Mouse (Mus musculus) gastrocnemius, adult 2 months (tissue): ENCODE results near the gene Sephs2. TPM values are rescaled to one million over a fixed set of nuclear protein-coding genes. Genes with fewer than 3 reads are reported as not detected.

ENCODE experiments used
- DNase-seq: peaks from one replicate; pipeline ENCODE4 v3.0.0; 2022
- H3K27ac ChIP-seq: fragments of 200-600 bp; 2 replicates; pipeline ENCODE4 v1.8.1; 2022; ENCODE audit warnings: mild to moderate bottlenecking
- H3K4me3 ChIP-seq: fragments of 200-600 bp; 2 replicates; pipeline ENCODE4 v1.8.1; 2022; ENCODE audit warnings: mild to moderate bottlenecking, moderate library complexity
- CTCF ChIP-seq: fragments of 200-600 bp; IDR thresholded peaks from 2 replicates; pipeline ENCODE4 v1.8.1; 2022; ENCODE audit warnings: antibody characterized with exemption, mild to moderate bottlenecking, moderate library complexity
- intact Hi-C: fragments of 180-260 bp; cut with DNase I; formaldehyde crosslinking; loops from one replicate; pipeline ENCODE4 v1.15.1; 2025
- total RNA-seq, 2 experiments: library from RNA; stranded (reverse); gene quantifications; 2 replicates each; pipeline ENCODE4 v1.2.3; 2021

Sephs2 gene
- total RNA-seq, 2 experiments from 2014 or later, result 30.1 to 36.3 TPM

GRCm38 (mm10) chr7:127223515-127224478, 50.1 kb downstream of the Sephs2 start:
- no peak for TF ChIP-seq CTCF
- no peak for DNase-seq

GRCm38 (mm10) chr7:127223106-127223505, 50.7 kb downstream of the Sephs2 start:
- DNase-seq, result no peak
- Histone ChIP-seq H3K27ac (no peak overlapping the region), H3K4me3 (no peak overlapping the region)
- intact Hi-C loops, result no loop called here
- no peak for TF ChIP-seq CTCF

More at GRCm38 (mm10) chr7:127223515-127224478, 50.1 kb downstream of the Sephs2 start:
- intact Hi-C loops, result no loop called here
- no peak overlapping the region for H3K27ac ChIP-seq
- H3K4me3 ChIP-seq, result no peak overlapping the region

Other genes starting within 250 kb of the Sephs2 start
- 10 to 100 TPM; 74.5 to 79.0 TPM for gene Maz, start 247.0 kb downstream of the Sephs2 start, total RNA-seq
- gene Kif22, start 231.6 kb downstream of the Sephs2 start, total RNA-seq, result under 1 TPM; 0.66 to 0.84 TPM
- gene Zg16, start 186.7 kb downstream of the Sephs2 start, total RNA-seq, result not detected
- under 1 TPM; 0.51 to 0.92 TPM for gene AI467606, start 182.7 kb downstream of the Sephs2 start, total RNA-seq
- gene Qprt, start 151.8 kb downstream of the Sephs2 start, total RNA-seq, result under 1 TPM; 0.31 to 0.53 TPM
- gene Spn, start 136.2 kb downstream of the Sephs2 start, total RNA-seq, result under 1 TPM in 1 of 2 experiments, not detected in 1; 0.17 TPM
- gene Cd2bp2, start 78.0 kb downstream of the Sephs2 start, total RNA-seq, result 10 to 100 TPM; 27.2 to 32.4 TPM
- 10 to 100 TPM; 31.6 to 32.8 TPM for gene Tbc1d10b, start 65.6 kb downstream of the Sephs2 start, total RNA-seq
- gene Mylpf, start 65.2 kb downstream of the Sephs2 start, total RNA-seq, result over 10,000 TPM; 24,727 to 33,034 TPM
- 1 to 10 TPM; 4.2 to 5.1 TPM for gene Zfp553, start 41.0 kb downstream of the Sephs2 start, total RNA-seq
- 1 to 10 TPM in 1 of 2 experiments, under 1 TPM in 1; 0.89 to 2.1 TPM for gene Sept1, start 40.9 kb downstream of the Sephs2 start, total RNA-seq
- gene Zfp771, start 29.8 kb downstream of the Sephs2 start, total RNA-seq, result 10 to 100 TPM; 17.6 to 17.7 TPM
- gene Dctpp1, start 13.3 kb downstream of the Sephs2 start, total RNA-seq, result 10 to 100 TPM; 25.1 to 35.4 TPM
- gene Itgal, start 22.2 kb upstream of the Sephs2 start, total RNA-seq, result under 1 TPM; 0.15 to 0.25 TPM
- gene Zfp768, start 71.5 kb upstream of the Sephs2 start, total RNA-seq, result 10 to 100 TPM; 35.2 to 38.9 TPM
- 1 to 10 TPM; 3.7 to 3.8 TPM for gene Zfp747, start 102.0 kb upstream of the Sephs2 start, total RNA-seq
- gene 9130019O22Rik, start 113.1 kb upstream of the Sephs2 start, total RNA-seq, result 1 to 10 TPM; 1.6 to 2.4 TPM
- gene E430018J23Rik, start 119.6 kb upstream of the Sephs2 start, total RNA-seq, result 1 to 10 TPM; 1.2 to 1.3 TPM
- gene Zfp764, start 132.8 kb upstream of the Sephs2 start, total RNA-seq, result 1 to 10 TPM; 1.7 to 2.5 TPM
- gene Zfp688, start 148.0 kb upstream of the Sephs2 start, total RNA-seq, result 1 to 10 TPM; 1.5 to 2.1 TPM
- 1 to 10 TPM in 1 of 2 experiments, under 1 TPM in 1; 0.71 to 1.3 TPM for gene Zfp689, start 175.1 kb upstream of the Sephs2 start, total RNA-seq
- 10 to 100 TPM; 19.3 to 20.9 TPM for gene Prr14, start 185.6 kb upstream of the Sephs2 start, total RNA-seq
- 10 to 100 TPM; 24.1 to 24.7 TPM for gene Fbrs, start 205.1 kb upstream of the Sephs2 start, total RNA-seq
- gene Srcap, start 237.9 kb upstream of the Sephs2 start, total RNA-seq, result 10 to 100 TPM; 47.5 to 50.4 TPM
- gene Gm42715, start 245.5 kb upstream of the Sephs2 start, total RNA-seq, result 1 to 10 TPM; 5.3 to 5.5 TPM